In the genomic region with DNA sequence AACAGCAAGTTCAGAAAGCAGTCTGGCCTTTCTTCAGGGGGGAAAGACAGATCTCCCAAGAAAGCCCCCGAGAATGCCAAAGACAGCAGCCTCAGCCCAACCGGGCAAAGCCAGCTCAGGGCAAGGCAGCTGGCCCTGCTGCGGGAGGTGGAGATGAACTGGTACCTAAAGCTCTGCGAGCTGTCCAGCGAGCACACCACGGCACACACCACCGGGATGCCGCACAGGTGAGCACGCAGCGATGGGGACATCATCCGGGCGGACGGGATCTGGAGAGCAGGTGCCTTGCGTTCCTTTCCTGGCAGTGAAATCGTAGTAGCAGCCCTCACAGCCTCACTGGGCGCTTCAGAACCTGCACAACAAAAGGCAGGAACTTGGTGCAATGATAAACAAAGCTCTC, we compare ENCODE assay signal across 10 mouse cellular contexts.
DNase-seq lines count a peak whose midpoint lies in the region; ATAC-seq lines count a peak whose summit lies in the region.
"Had no signal": no experiment of that assay in that cellular context is flagged by ENCODE, and none has a peak within 500 bp of the region (broad histone marks: within the 10 kb centered on the region; RNA-seq: fewer than 3 reads in every experiment).

No protein-coding gene starts in this region.

- WGBS in heart, embryonic 14.5 days = 15% methylated on average over 16 of the region's 16 CpGs
- 17% methylated on average over 16 of the region's 16 CpGs for WGBS in intestine, embryonic 16.5 days

- no peak overlapping the region; a peak in 1 of 4 replicates for H3K4me3 ChIP-seq in heart, embryonic 14.5 days (ENCODE audit: control insufficient read depth in 1 of 2, insufficient read depth in 1 of 2, low read depth in 1 of 2, low read length in 2 of 2)
- no peak overlapping the region for H3K4me3 ChIP-seq in intestine, embryonic 16.5 days (ENCODE audit: low read length)
- H3K4me3 ChIP-seq: stomach, embryonic 15.5 days had no signal

- H3K36me3 ChIP-seq in heart, embryonic 14.5 days (ENCODE audit: control insufficient read depth, insufficient read depth, low read length) = no peaks in the 10 kb centered on the region
- H3K36me3 ChIP-seq in intestine, embryonic 16.5 days (ENCODE audit: control insufficient read depth, insufficient read depth, low read length) = no peaks in the 10 kb centered on the region
- H3K36me3 ChIP-seq: stomach, embryonic 15.5 days had no signal

- H3K27me3 ChIP-seq in heart, embryonic 14.5 days (ENCODE audit: control insufficient read depth, insufficient read depth, low read length) = 0 out of 2 replicates have a peak, but pooled peaks cover 4% of the 10 kb centered on the region
- H3K27me3 ChIP-seq in intestine, embryonic 16.5 days (replicated peaks; ENCODE audit: control insufficient read depth, insufficient read depth, low read length) = 0 out of 2 replicates have a peak, but pooled peaks cover 5% of the 10 kb centered on the region

- 0 out of 4 replicates have a peak, but pooled peaks cover 2 to 3% of the 10 kb centered on the region in 2 experiments for H3K4me1 ChIP-seq in heart, embryonic 14.5 days (ENCODE audit: control insufficient read depth in 2 of 2, insufficient read depth in 2 of 2, low read length in 2 of 2)
- no peaks in the 10 kb centered on the region for H3K4me1 ChIP-seq in intestine, embryonic 16.5 days (ENCODE audit: control insufficient read depth, insufficient read depth, low read length)

- H3K4me2 ChIP-seq in heart, embryonic 14.5 days (ENCODE audit: low read length) = peak overlapping the region; percentile 44
- peak overlapping the region; percentile 23; the same call in 1 of the 2 replicates for H3K4me2 ChIP-seq in intestine, embryonic 16.5 days (ENCODE audit: low read depth, low read length)
- H3K4me2 ChIP-seq: stomach, embryonic 15.5 days had no signal

- no peak overlapping the region for H3K27ac ChIP-seq in heart, embryonic 14.5 days (replicated peaks in 1 of 2; ENCODE audit: control insufficient read depth in 1 of 2, insufficient read depth in 1 of 2, low read depth in 2 of 2, low read length in 2 of 2)
- H3K27ac ChIP-seq in intestine, embryonic 16.5 days (ENCODE audit: low read length) = no peak overlapping the region
- H3K27ac ChIP-seq: liver, embryonic 14.5 days; stomach, embryonic 15.5 days had no signal

- H3K9ac ChIP-seq in heart, embryonic 14.5 days (ENCODE audit: low read length) = no peak overlapping the region
- no peak overlapping the region for H3K9ac ChIP-seq in intestine, embryonic 16.5 days (ENCODE audit: low read depth, low read length)
- H3K9ac ChIP-seq: liver, embryonic 14.5 days; stomach, embryonic 15.5 days had no signal

- no peak for ATAC-seq in heart, embryonic 14.5 days (ENCODE audit: insufficient number of reproducible peaks, insufficient read depth, low FRiP score, low read depth)
- ATAC-seq in intestine, embryonic 16.5 days = no peak
- ATAC-seq in granulocyte monocyte progenitor cell, adult 5-6 weeks (replicated peaks; ENCODE audit: poor library complexity, severe bottlenecking) = no peak

- H3K9me3 ChIP-seq in heart, embryonic 14.5 days (ENCODE audit: control insufficient read depth, low read length) = no peaks in the 10 kb centered on the region
- H3K9me3 ChIP-seq in intestine, embryonic 16.5 days (ENCODE audit: control insufficient read depth, low read length) = no peaks in the 10 kb centered on the region
- H3K9me3 ChIP-seq: stomach, embryonic 15.5 days had no signal

- no peak for DNase-seq in heart, adult 8-10 months (ENCODE audit: low spot score)
- peak; percentile 9 for DNase-seq in 3134 (ENCODE audit: extremely low read depth, insufficient read length, low spot score)
- DNase-seq in embryo, embryonic 10.5 days (ENCODE audit: low spot score) = peak; percentile 9
- no peak for DNase-seq in thymus, postnatal 0 days (ENCODE audit: low spot score)
- DNase-seq in thymus, postnatal 4 days = no peak

Comparison
In these comparisons a context has a peak if more than half of its experiments do, and no peak if none do; other contexts are left out.
1. DNase-seq: peak in 3134 (single experiment) and embryo, embryonic 10.5 days (single experiment); none in heart, adult 8-10 months (single experiment), thymus, postnatal 0 days (single experiment) and thymus, postnatal 4 days (single experiment).